Mouse (Mus musculus) limb, embryonic 12.5 days (tissue): ENCODE results near the gene Hspa1l. TPM values are rescaled to one million over a fixed set of nuclear protein-coding genes. Genes with fewer than 3 reads are reported as not detected.
"Not testable (repeated sequence)": the region's sequence is repeated elsewhere in the genome, so short reads cannot be mapped to it uniquely, and the experiment has no call there.

Source experiments
- ATAC-seq: fragments of 200-750 bp; cut with Nextera tagmentation; 2 replicates; pipeline ENCODE4 v1.8.0; 2017; ENCODE audit warnings: low read depth, moderate TSS enrichment; ENCODE audit not compliant: insufficient number of reproducible peaks, insufficient read depth, low FRiP score, low TSS enrichment
- H3K27ac ChIP-seq: fragments of 300-500 bp; sonication (generic); 2 replicates; pipeline ENCODE4 v1.5.1; 2016; ENCODE audit warnings: mild to moderate bottlenecking, moderate library complexity
- H3K27me3 ChIP-seq: fragments of 300-500 bp; sonication (generic); 2 replicates; pipeline ENCODE4 v1.6.1; 2016; ENCODE audit warnings: mild to moderate bottlenecking, moderate library complexity
- H3K36me3 ChIP-seq: fragments of 300-500 bp; sonication (generic); 2 replicates; pipeline ENCODE4 v1.6.1; 2016; ENCODE audit warnings: mild to moderate bottlenecking, moderate library complexity
- H3K4me1 ChIP-seq: fragments of 300-500 bp; sonication (generic); replicated peaks from 2 replicates; pipeline ENCODE4 v1.6.1; 2016
- H3K4me2 ChIP-seq: fragments of 300-500 bp; sonication (generic); 2 replicates; pipeline ENCODE4 v1.6.1; 2016; ENCODE audit warnings: mild to moderate bottlenecking, moderate library complexity
- H3K4me3 ChIP-seq: fragments of 300-500 bp; sonication (generic); replicated peaks from 2 replicates; pipeline ENCODE4 v1.5.1; 2016; ENCODE audit warnings: mild to moderate bottlenecking
- H3K9ac ChIP-seq: fragments of 300-500 bp; sonication (generic); replicated peaks from 2 replicates; pipeline ENCODE4 v1.6.1; 2016; ENCODE audit warnings: mild to moderate bottlenecking, moderate library complexity
- H3K9me3 ChIP-seq: fragments of 300-500 bp; sonication (generic); 2 replicates; pipeline ENCODE4 v1.6.1; 2016; ENCODE audit warnings: mild to moderate bottlenecking, moderate library complexity
- WGBS: fragments of 180-500 bp; shearing (Covaris S2); methylation state at CpG from one replicate; pipeline ENCODE4 v1.1.7; 2016; 5-methylcytosine and 5-hydroxymethylcytosine counted together
- polyA plus RNA-seq: library from polyadenylated mRNA; unstranded; fragments of >200 nt; fragmentation: Nextera tagmentation; extraction: Ambion mirVana; gene quantifications from 2 replicates; pipeline ENCODE4 v1.2.1, GENCODE M21; 2016

The Hspa1l gene
- polyA plus RNA-seq, 1 experiment from 2014 or later = 1.0 TPM

GRCm38 (mm10) chr17:34998526-34999430 lies 26.3 kb downstream of the Hspa1l start:
- peaks cover 40% of the 10 kb centered on the region for H3K4me1 ChIP-seq
- H3K9me3 ChIP-seq = no peaks in the 10 kb centered on the region
- no peaks in the 10 kb centered on the region for H3K27me3 ChIP-seq
- H3K4me2 ChIP-seq = peak overlapping the region; percentile 97
- peak overlapping the region; percentile 87 for H3K4me3 ChIP-seq
- WGBS = 93% methylated on average over 15 of the region's 15 CpGs
- peaks cover 36% of the 10 kb centered on the region for H3K36me3 ChIP-seq
- H3K9ac ChIP-seq = 0 out of 2 replicates have a peak overlapping the region, but pooled peaks have one; percentile 8
- ATAC-seq = no peak
- H3K27ac ChIP-seq = no peak overlapping the region

- not testable (repeated sequence) for ATAC-seq, H3K9me3 ChIP-seq, H3K27me3 ChIP-seq
- Histone ChIP-seq H3K4me3 (peak overlapping the region; percentile 87), H3K4me2 (peak overlapping the region; percentile 97), H3K9ac (peak overlapping the region; percentile 95), H3K27ac (peak overlapping the region; percentile 98), H3K36me3 (peaks cover 46% of the 10 kb centered on the region), H3K4me1 (peaks cover 40% of the 10 kb centered on the region)
- 26% methylated on average over 30 of the region's 32 CpGs for WGBS
Observed at GRCm38 (mm10) chr17:34999871-35000716, 27.6 kb downstream of the Hspa1l start.

GRCm38 (mm10) chr17:35000717-35001451 lies 28.4 kb downstream of the Hspa1l start, which contains the start of gene Vars:
Gene Vars (plus strand): TSS chr17:35000987.
- Histone ChIP-seq H3K4me3 (peak within 1 kb of the TSS; percentile 87), H3K36me3 (peaks cover 50% of the 10 kb centered on the region), H3K4me2 (peak within 1 kb of the TSS; percentile 97), H3K9ac (peak within 1 kb of the TSS; percentile 95), H3K27ac (peak within 1 kb of the TSS; percentile 98), H3K4me1 (peaks cover 40% of the 10 kb centered on the region), H3K27me3 (no peaks in the 10 kb centered on the region), H3K9me3 (no peaks in the 10 kb centered on the region)
- ATAC-seq = peak; percentile 89
- under 1% methylated on average over 77 of the region's 83 CpGs for WGBS

- Histone ChIP-seq H3K4me3 (peak overlapping the region; percentile 87), H3K4me2 (peak overlapping the region; percentile 97), H3K27ac (peak overlapping the region; percentile 98), H3K9me3 (no peaks in the 10 kb centered on the region), H3K27me3 (no peaks in the 10 kb centered on the region), H3K36me3 (peaks cover 51% of the 10 kb centered on the region), H3K4me1 (peaks cover 38% of the 10 kb centered on the region), H3K9ac (peak overlapping the region; percentile 95)
- under 1% methylated on average over 35 of the region's 35 CpGs for WGBS
- peak; percentile 18; the same call in 1 of the 2 replicates for ATAC-seq
Observed at GRCm38 (mm10) chr17:35001452-35002152, 29.1 kb downstream of the Hspa1l start.

- ATAC-seq = no peak
- Histone ChIP-seq H3K4me1 (peaks cover 35% of the 10 kb centered on the region), H3K27me3 (no peaks in the 10 kb centered on the region), H3K36me3 (peaks cover 52% of the 10 kb centered on the region), H3K4me3 (peak overlapping the region; percentile 87), H3K27ac (peak overlapping the region; percentile 98), H3K9me3 (no peaks in the 10 kb centered on the region), H3K9ac (peak overlapping the region; percentile 95), H3K4me2 (peak overlapping the region; percentile 97)
- 11% methylated on average over 12 of the region's 12 CpGs for WGBS
Observed at GRCm38 (mm10) chr17:35002153-35002865, 29.8 kb downstream of the Hspa1l start.

GRCm38 (mm10) chr17:35003022-35003838 lies 30.7 kb downstream of the Hspa1l start:
- no peak for ATAC-seq
- WGBS = 63% methylated on average over 9 of the region's 9 CpGs
- Histone ChIP-seq H3K27me3 (no peaks in the 10 kb centered on the region), H3K4me3 (peak overlapping the region; percentile 87; the same call in 1 of the 2 replicates), H3K27ac (no peak overlapping the region; the same call in 1 of the 2 replicates), H3K4me1 (peaks cover 35% of the 10 kb centered on the region), H3K9ac (peak overlapping the region; percentile 95), H3K4me2 (peak overlapping the region; percentile 97), H3K9me3 (no peaks in the 10 kb centered on the region), H3K36me3 (peaks cover 52% of the 10 kb centered on the region)

GRCm38 (mm10) chr17:35004075-35004717 lies 31.7 kb downstream of the Hspa1l start:
- Histone ChIP-seq H3K4me3 (no peak overlapping the region), H3K4me1 (peaks cover 26% of the 10 kb centered on the region), H3K4me2 (no peak overlapping the region), H3K27ac (no peak overlapping the region), H3K9me3 (no peaks in the 10 kb centered on the region), H3K36me3 (peaks cover 53% of the 10 kb centered on the region), H3K27me3 (no peaks in the 10 kb centered on the region), H3K9ac (no peak overlapping the region)
- ATAC-seq = no peak
- WGBS = 94% methylated on average over 17 of the region's 17 CpGs

- Histone ChIP-seq H3K27me3 (no peaks in the 10 kb centered on the region), H3K9me3 (no peaks in the 10 kb centered on the region), H3K27ac (no peak overlapping the region), H3K36me3 (peaks cover 63% of the 10 kb centered on the region), H3K4me2 (no peak overlapping the region), H3K9ac (no peak overlapping the region), H3K4me3 (no peak overlapping the region), H3K4me1 (peaks cover 17% of the 10 kb centered on the region)
- ATAC-seq = no peak
- WGBS = 92% methylated on average over 10 of the region's 10 CpGs
Observed at GRCm38 (mm10) chr17:35005158-35005557, 32.7 kb downstream of the Hspa1l start.

GRCm38 (mm10) chr17:35005902-35006301 lies 33.4 kb downstream of the Hspa1l start:
- H3K4me3 ChIP-seq, H3K27ac ChIP-seq, ATAC-seq, H3K9ac ChIP-seq, H3K9me3 ChIP-seq, H3K27me3 ChIP-seq, H3K4me2 ChIP-seq: not testable (repeated sequence)
- Histone ChIP-seq H3K36me3 (peaks cover 70% of the 10 kb centered on the region), H3K4me1 (peaks cover 17% of the 10 kb centered on the region)
- WGBS = 97% methylated on average over 4 of the region's 5 CpGs
